Mouse (Mus musculus) ES-E14 (cell line): Measurements from ENCODE around the gene Rmnd5b. TPM values are rescaled to one million over a fixed set of nuclear protein-coding genes. Genes with fewer than 3 reads are reported as not detected.

Experiments used
- DNase-seq: peaks from one replicate; pipeline ENCODE4 v3.0.0-alpha.2; 2013; ENCODE audit warnings: low read depth, low spot score
- H3K27ac ChIP-seq: 2 replicates; pipeline ENCODE4 v1.5.1; 2012; ENCODE audit warnings: low read depth, mild to moderate bottlenecking, low read length, moderate library complexity, mixed read lengths; ENCODE audit not compliant: poor library complexity, insufficient read depth, severe bottlenecking
- H3K36me3 ChIP-seq: 2 replicates; pipeline ENCODE4 v1.6.1; 2012; ENCODE audit warnings: mild to moderate bottlenecking, low read length, moderate library complexity, mixed read lengths; ENCODE audit not compliant: control insufficient read depth, poor library complexity, insufficient read depth, severe bottlenecking
- H3K4me1 ChIP-seq, 2 experiments: fragments of 150-350 bp in 1 of 2; sonication (generic) in 1 of 2; 2 replicates each; pipeline ENCODE4 v1.6.1; 2012; ENCODE audit warnings: low read length in 2 of 2, mild to moderate bottlenecking in 1 of 2, mixed read lengths in 1 of 2; ENCODE audit not compliant: control insufficient read depth in 2 of 2, insufficient read depth in 2 of 2, poor library complexity in 1 of 2
- H3K4me3 ChIP-seq, 2 experiments: fragments of 150-350 bp in 1 of 2; sonication (generic) in 1 of 2; 2 replicates each; pipeline ENCODE4 v1.5.1; 2012; ENCODE audit warnings: low read length in 2 of 2, low read depth in 1 of 2, mild to moderate bottlenecking in 1 of 2, mixed read lengths in 1 of 2; ENCODE audit not compliant: insufficient read depth in 1 of 2, poor library complexity in 1 of 2, severe bottlenecking in 1 of 2
- H3K9ac ChIP-seq: 2 replicates; pipeline ENCODE4 v1.6.1; 2012; ENCODE audit warnings: low read depth, mild to moderate bottlenecking, low read length, mixed read lengths; ENCODE audit not compliant: poor library complexity, insufficient read depth, severe bottlenecking
- H3K9me3 ChIP-seq: fragments of 150-350 bp; sonication (generic); 2 replicates; pipeline ENCODE4 v1.6.1; 2012; ENCODE audit warnings: low read depth, mild to moderate bottlenecking, low read length; ENCODE audit not compliant: control insufficient read depth, insufficient read depth
- CHD2 ChIP-seq: IDR thresholded peaks from 2 replicates; pipeline ENCODE4 v1.6.1; 2014; ENCODE audit warnings: mild to moderate bottlenecking, low read depth, low read length, inconsistent platforms
- HCFC1 ChIP-seq: IDR thresholded peaks from 2 replicates; pipeline ENCODE4 v1.6.1; 2012; ENCODE audit warnings: low read length, inconsistent platforms, borderline replicate concordance; ENCODE audit not compliant: insufficient read depth
- MAFK ChIP-seq: IDR thresholded peaks from 2 replicates; pipeline ENCODE4 v1.6.1; 2014; ENCODE audit warnings: mild to moderate bottlenecking, low read depth, low read length, inconsistent platforms; ENCODE audit not compliant: insufficient read depth
- ZC3H11A ChIP-seq: IDR thresholded peaks from 2 replicates; pipeline ENCODE4 v1.6.1; 2012; ENCODE audit warnings: low read depth, mild to moderate bottlenecking, inconsistent platforms, low read length, borderline replicate concordance
- ZNF384 ChIP-seq: IDR thresholded peaks from 2 replicates; pipeline ENCODE4 v1.6.1; 2012; ENCODE audit warnings: low read depth, low read length, inconsistent platforms
- in situ Hi-C, 2 experiments: fragments of 600-800 bp; cut with MboI; formaldehyde crosslinking; loops; one replicate each; pipeline ENCODE4 v1.15.1; 2025; ENCODE audit warnings: low sequenced_read_pairs in 2 of 2, inconsistent platforms in 1 of 2; ENCODE audit not compliant: unreplicated experiment in 2 of 2
- total RNA-seq: library from RNA; depleted of rRNA; stranded (reverse); fragments of 300-350 nt; gene quantifications from 2 replicates; pipeline ENCODE4 v1.2.3, GENCODE M21; 2012

The Rmnd5b gene
- total RNA-seq, 1 experiment, result 41.1 TPM

- Histone ChIP-seq H3K9me3 (no peaks in the 10 kb centered on the region), H3K4me1 (peaks cover 0 to 2% of the 10 kb centered on the region in 2 experiments; a peak in 2 of 4 replicates), H3K27ac (no peak overlapping the region), H3K4me3 (no peak overlapping the region), H3K36me3 (peaks cover 42% of the 10 kb centered on the region), H3K9ac (no peak overlapping the region)
- DNase-seq, result no peak
- TF ChIP-seq CHD2 (0 out of 2 replicates have a peak, but pooled peaks have one; percentile 15), HCFC1 (no peak)
- in situ Hi-C loops, result no loop called here
Observed at GRCm38 (mm10) chr11:51591915-51592314, 43.8 kb downstream of the Rmnd5b start.

- Histone ChIP-seq H3K4me3 (no peak overlapping the region), H3K9ac (no peak overlapping the region), H3K9me3 (no peaks in the 10 kb centered on the region), H3K36me3 (peaks cover 42% of the 10 kb centered on the region), H3K27ac (no peak overlapping the region), H3K4me1 (peaks cover 0 to 4% of the 10 kb centered on the region in 2 experiments; a peak in 2 of 4 replicates)
- no peak for DNase-seq
- TF ChIP-seq MAFK, result no peak
- in situ Hi-C loops, result no loop called here
Observed at GRCm38 (mm10) chr11:51591168-51591567, 44.5 kb downstream of the Rmnd5b start.

- Histone ChIP-seq H3K9ac (no peak overlapping the region), H3K9me3 (no peaks in the 10 kb centered on the region), H3K27ac (no peak overlapping the region), H3K4me3 (no peak overlapping the region), H3K36me3 (peaks cover 41% of the 10 kb centered on the region), H3K4me1 (peaks cover 0 to 10% of the 10 kb centered on the region in 2 experiments; a peak in 1 of 4 replicates)
- TF ChIP-seq MAFK, result no peak
- 0 out of 2 replicates have a peak, but pooled peaks have one; percentile 35 for TF ChIP-seq ZNF384
- no peak for TF ChIP-seq HCFC1
- in situ Hi-C loops, result no loop called here
- DNase-seq, result no peak
Observed at GRCm38 (mm10) chr11:51590002-51590401, 45.7 kb downstream of the Rmnd5b start.

GRCm38 (mm10) chr11:51588833-51589232, 46.9 kb downstream of the Rmnd5b start:
- H3K4me3 ChIP-seq, result no peak overlapping the region
- H3K27ac ChIP-seq, result no peak overlapping the region
- no peak for TF ChIP-seq ZC3H11A
- no peak for TF ChIP-seq HCFC1
- TF ChIP-seq ZNF384, result no peak
- TF ChIP-seq MAFK, result no peak
- peaks cover 0 to 10% of the 10 kb centered on the region in 2 experiments; a peak in 1 of 4 replicates for H3K4me1 ChIP-seq
- peaks cover 31% of the 10 kb centered on the region for H3K36me3 ChIP-seq
- in situ Hi-C loops, result no loop called here
- no peaks in the 10 kb centered on the region for H3K9me3 ChIP-seq
- no peak overlapping the region for H3K9ac ChIP-seq
- DNase-seq, result no peak

GRCm38 (mm10) chr11:51587059-51587458, 48.6 kb downstream of the Rmnd5b start:
- in situ Hi-C loops, result no loop called here
- Histone ChIP-seq H3K9me3 (no peaks in the 10 kb centered on the region), H3K36me3 (peaks cover 18% of the 10 kb centered on the region), H3K9ac (no peak overlapping the region), H3K4me3 (no peak overlapping the region), H3K4me1 (peaks cover 0 to 13% of the 10 kb centered on the region in 2 experiments; a peak in 1 of 4 replicates), H3K27ac (no peak overlapping the region)
- no peak for DNase-seq
- no peak for TF ChIP-seq ZNF384
- no peak for TF ChIP-seq CHD2
- no peak for TF ChIP-seq ZC3H11A
- TF ChIP-seq HCFC1, result no peak
- TF ChIP-seq MAFK, result no peak
